8 mouse cellular contexts compared by ENCODE assay signal in the genomic region with DNA sequence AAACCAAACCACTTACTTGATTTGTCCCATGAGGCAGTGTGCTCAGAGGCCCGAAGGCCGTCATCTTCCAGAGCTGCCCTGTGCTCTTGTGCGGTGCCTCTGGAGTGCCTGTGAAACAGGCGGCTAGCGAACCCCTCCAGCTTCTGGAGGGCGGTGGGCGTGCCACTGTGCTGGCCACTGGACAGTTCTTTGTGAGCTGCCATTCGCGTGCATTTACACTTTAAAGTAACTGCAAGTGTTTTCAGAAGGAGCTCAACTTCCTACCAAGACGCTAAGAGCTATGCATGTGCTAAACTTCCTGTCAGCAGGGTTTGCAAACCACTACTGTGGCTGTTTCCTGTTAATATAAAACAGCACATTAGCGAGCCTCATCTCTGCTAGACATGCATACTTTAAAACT. TPM values are rescaled to one million over a fixed set of nuclear protein-coding genes. Genes with fewer than 3 reads are reported as not detected.
DNase-seq lines count a peak whose midpoint lies in the region; ATAC-seq and TF ChIP-seq lines count a peak whose summit lies in the region.

No protein-coding gene starts in this region.

- peaks cover 2% of the 10 kb centered on the region; the same call in 1 of the 2 replicates for H3K36me3 ChIP-seq in heart, adult 2 months (ENCODE audit: control insufficient read depth, insufficient read depth, low read length)
- H3K36me3 ChIP-seq in lung, postnatal 0 days (ENCODE audit: insufficient read depth, low read length), result no peaks in the 10 kb centered on the region
- no peaks in the 10 kb centered on the region for H3K36me3 ChIP-seq in splenic B cell, adult 2 months (ENCODE audit: control insufficient read depth, insufficient read depth, low read length, poor library complexity, severe bottlenecking)

- no peaks in the 10 kb centered on the region for H3K9me3 ChIP-seq in lung, postnatal 0 days (ENCODE audit: low read length)

- H3K27ac ChIP-seq in bone marrow macrophage, adult 2 months (ENCODE audit: insufficient read depth, low read depth, low read length), result peak overlapping the region; percentile 99
- H3K27ac ChIP-seq in heart, adult 2 months, result peak overlapping the region; percentile 65
- peak overlapping the region; percentile 51 for H3K27ac ChIP-seq in lung, postnatal 0 days (ENCODE audit: low read length)

- H3K4me1 ChIP-seq in bone marrow macrophage, adult 2 months (ENCODE audit: control insufficient read depth, insufficient read depth, low read length), result peaks cover 23% of the 10 kb centered on the region
- peaks cover 11% of the 10 kb centered on the region for H3K4me1 ChIP-seq in heart, adult 2 months (ENCODE audit: control insufficient read depth, insufficient read depth, low read length)
- H3K4me1 ChIP-seq in lung, postnatal 0 days (ENCODE audit: insufficient read depth, low read depth, low read length), result peaks cover 4% of the 10 kb centered on the region; the same call in 1 of the 2 replicates

- ATAC-seq in CD4-positive, CD25-positive, alpha-beta regulatory T cell, adult 4 months, result peak; percentile 83
- peak; percentile 67 for ATAC-seq in lung, postnatal 0 days

- no peak for TF ChIP-seq CTCF in bone marrow macrophage, adult 2 months (IDR thresholded peaks at IDR 0.05; ENCODE audit: low read depth, low read length)
- TF ChIP-seq CTCF in heart, adult 2 months (IDR thresholded peaks at IDR 0.05), result no peak
- no peak for TF ChIP-seq CTCF in lung, postnatal 0 days (IDR thresholded peaks at IDR 0.05)

- no peaks in the 10 kb centered on the region for H3K27me3 ChIP-seq in heart, adult 2 months (ENCODE audit: control insufficient read depth, insufficient read depth, low read length)
- no peaks in the 10 kb centered on the region for H3K27me3 ChIP-seq in lung, postnatal 0 days (replicated peaks; ENCODE audit: insufficient read depth, low read length)
- no peaks in the 10 kb centered on the region for H3K27me3 ChIP-seq in splenic B cell, adult 2 months (ENCODE audit: control insufficient read depth, insufficient read depth, low read length, poor library complexity, severe bottlenecking)

- TF ChIP-seq EP300 in heart, adult 2 months (IDR thresholded peaks at IDR 0.05; ENCODE audit: insufficient read depth, low read depth, low read length), result no peak
- no peak for TF ChIP-seq EP300 in lung, postnatal 0 days (IDR thresholded peaks at IDR 0.05)

- WGBS in heart, adult 2 months, result 10% methylated on average over 11 of the region's 11 CpGs
- 3% methylated on average over 11 of the region's 11 CpGs for WGBS in lung, postnatal 0 days

- H3K4me3 ChIP-seq in bone marrow macrophage, adult 2 months (ENCODE audit: insufficient read depth, low read length), result peak overlapping the region; percentile 77
- peak overlapping the region; percentile 28 for H3K4me3 ChIP-seq in heart, adult 2 months
- 0 out of 2 replicates have a peak overlapping the region, but pooled peaks have one; percentile 8 for H3K4me3 ChIP-seq in lung, postnatal 0 days (ENCODE audit: low read depth, low read length)

- peak; percentile 55 to 62 for DNase-seq in heart, adult 2 months
- peak; percentile 40 for DNase-seq in kidney, adult 18-20 months
- peak; percentile 51 for DNase-seq in lung, postnatal 0 days (ENCODE audit: low spot score)
- peak; percentile 63 for DNase-seq in splenic B cell, adult 2 months (ENCODE audit: low read depth, low spot score)
- no peak for DNase-seq in cerebellum, adult 18-20 months
- DNase-seq in left cerebral cortex, postnatal 25 days (ENCODE audit: low spot score in 2 of 2), result no peak

- TF ChIP-seq POLR2A in bone marrow macrophage, adult 2 months (IDR thresholded peaks at IDR 0.05; ENCODE audit: borderline replicate concordance, low read depth, low read length), result no peak
- TF ChIP-seq POLR2A in heart, adult 2 months (IDR thresholded peaks at IDR 0.05; ENCODE audit: insufficient read depth, low read depth, low read length), result no peak

- peak overlapping the region; percentile 54 for H3K4me2 ChIP-seq in lung, postnatal 0 days (replicated peaks; ENCODE audit: low read depth, low read length)

- H3K9ac ChIP-seq in heart, adult 2 months (ENCODE audit: low read depth, low read length), result peak overlapping the region; percentile 87
- H3K9ac ChIP-seq in lung, postnatal 0 days (replicated peaks; ENCODE audit: low read depth), result no peak overlapping the region

- intact Hi-C loops in heart, adult 2 months (cut with DNase I), result no loop called here
- intact Hi-C loops in left cerebral cortex, postnatal 25 days (cut with DNase I), result loop anchor here (5.0 to 10.0 kb wide), 3 partner anchors 326 to 594 kb away; no protein-coding TSS in a partner anchor

- H3K79me2 ChIP-seq in heart, adult 2 months (replicated peaks; ENCODE audit: control insufficient read depth, insufficient read depth, low read length), result peaks cover 4% of the 10 kb centered on the region

RNA-seq across cellular contexts. Expression of a gene that starts 31.7 kb away (rescaled TPM):
- polyA plus RNA-seq in CD4-positive, CD25-positive, alpha-beta regulatory T cell, adult 4 months (2017; shearing (Covaris generic)), result 100 to 1,000 TPM; 121 to 154 TPM
- 107 and 120 TPM in 2 replicates for polyA plus RNA-seq in bone marrow macrophage, adult 2 months (2012; ENCODE audit: insufficient read depth, insufficient read length, missing spikeins)
- 10 to 100 TPM; 57.4 to 58.9 TPM for total RNA-seq in heart, adult 2 months (2021)
- polyA plus RNA-seq in heart, adult 2 months (2012; rRNA removed), result 19.8 and 30.4 TPM in 2 replicates
- 37.5 and 40.9 TPM in 2 replicates for polyA plus RNA-seq in lung, postnatal 0 days (2015; fragmentation: Nextera tagmentation; extraction: Ambion mirVana)
- total RNA-seq in left cerebral cortex, postnatal 25 days (2021), result 100 to 1,000 TPM; 460 to 559 TPM

Comparison
In these comparisons a context has a peak if more than half of its experiments do, and no peak if none do; other contexts are left out.
1. H3K4me3 ChIP-seq: peak in every context shown above with its lines; median percentile 77 in bone marrow macrophage, adult 2 months; 28 in heart, adult 2 months; 8 in lung, postnatal 0 days.
2. DNase-seq: peak in heart, adult 2 months (2 of 2), kidney, adult 18-20 months (single experiment), lung, postnatal 0 days (single experiment) and splenic B cell, adult 2 months (single experiment); none in cerebellum, adult 18-20 months (0 of 2) and left cerebral cortex, postnatal 25 days (0 of 2).
3. Peak in every context shown above with its lines, with median percentiles within 50 percentile points of each other: H3K27ac ChIP-seq.